Comparison of ENCODE assay signal across 1 mouse cellular context in genomic region chr10:79713163-79713562, GRCm38 (mm10).
A peak's percentile ranks its signal among the peaks of the same experiment; 100 is the strongest.
TF ChIP-seq lines count a peak whose summit lies in the region.

No protein-coding gene starts in this region.

TF ChIP-seq in MEL, 35 proteins besides CTCF, POLR2A, EP300 and RAD21:
- TF ChIP-seq E2F4 (IDR thresholded peaks at IDR 0.05; ENCODE audit: borderline replicate concordance, low read depth, low read length): no peak
- peak; percentile 37; the same call in 1 of the 2 replicates for TF ChIP-seq NELFE (IDR thresholded peaks at IDR 0.05; ENCODE audit: low read depth, low read length)
